Mouse (Mus musculus): Measurements from ENCODE around the gene Bptf.
"Not testable (repeated sequence)": the region's sequence is repeated elsewhere in the genome, so short reads cannot be mapped to it uniquely, and the experiment has no call there.

Bptf gene

DNA sequence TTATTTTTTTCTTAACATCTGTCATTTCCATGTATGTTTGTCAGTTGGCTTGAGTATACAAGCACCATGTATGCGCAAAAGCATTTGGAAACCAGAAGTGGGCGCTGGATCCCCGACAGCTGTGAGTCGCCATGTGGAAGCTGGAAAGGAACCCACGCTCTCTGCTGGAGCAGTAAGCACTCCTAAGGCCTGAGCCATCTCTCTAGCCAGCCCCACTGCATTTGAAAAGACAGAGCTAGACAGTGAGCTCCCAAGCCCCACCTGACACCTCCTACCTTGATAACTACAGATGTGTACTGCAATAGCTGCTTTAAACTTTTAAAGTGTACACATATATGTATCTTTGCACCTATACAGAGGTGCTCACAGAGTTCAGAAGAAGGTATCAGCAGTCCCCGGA, 74.5 kb downstream of the Bptf start:
- no peak for DNase-seq (ENCODE audit: low read depth, low spot score)

DNA sequence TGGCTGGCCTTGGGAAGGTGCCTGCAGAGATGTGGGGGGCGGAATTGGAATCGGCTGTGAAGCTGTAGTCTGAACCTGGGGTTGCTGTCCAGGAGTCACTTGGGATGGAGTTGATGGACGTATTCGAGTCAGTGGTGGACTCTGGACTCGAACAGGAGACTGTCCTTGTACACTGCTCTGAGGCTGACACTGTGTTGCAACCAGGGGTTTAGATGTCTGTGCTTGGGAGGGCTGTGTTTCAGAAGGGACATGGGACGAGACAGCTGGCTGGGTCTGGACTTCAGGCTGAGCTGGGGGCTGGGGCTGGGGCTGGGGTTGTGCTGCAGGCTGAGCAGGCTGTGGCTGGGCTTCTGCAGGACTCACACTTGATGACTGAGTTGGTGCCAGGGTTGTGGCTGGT, 77.1 kb downstream of the Bptf start:
- DNase-seq (ENCODE audit: low read depth, low spot score) = no peak

DNA sequence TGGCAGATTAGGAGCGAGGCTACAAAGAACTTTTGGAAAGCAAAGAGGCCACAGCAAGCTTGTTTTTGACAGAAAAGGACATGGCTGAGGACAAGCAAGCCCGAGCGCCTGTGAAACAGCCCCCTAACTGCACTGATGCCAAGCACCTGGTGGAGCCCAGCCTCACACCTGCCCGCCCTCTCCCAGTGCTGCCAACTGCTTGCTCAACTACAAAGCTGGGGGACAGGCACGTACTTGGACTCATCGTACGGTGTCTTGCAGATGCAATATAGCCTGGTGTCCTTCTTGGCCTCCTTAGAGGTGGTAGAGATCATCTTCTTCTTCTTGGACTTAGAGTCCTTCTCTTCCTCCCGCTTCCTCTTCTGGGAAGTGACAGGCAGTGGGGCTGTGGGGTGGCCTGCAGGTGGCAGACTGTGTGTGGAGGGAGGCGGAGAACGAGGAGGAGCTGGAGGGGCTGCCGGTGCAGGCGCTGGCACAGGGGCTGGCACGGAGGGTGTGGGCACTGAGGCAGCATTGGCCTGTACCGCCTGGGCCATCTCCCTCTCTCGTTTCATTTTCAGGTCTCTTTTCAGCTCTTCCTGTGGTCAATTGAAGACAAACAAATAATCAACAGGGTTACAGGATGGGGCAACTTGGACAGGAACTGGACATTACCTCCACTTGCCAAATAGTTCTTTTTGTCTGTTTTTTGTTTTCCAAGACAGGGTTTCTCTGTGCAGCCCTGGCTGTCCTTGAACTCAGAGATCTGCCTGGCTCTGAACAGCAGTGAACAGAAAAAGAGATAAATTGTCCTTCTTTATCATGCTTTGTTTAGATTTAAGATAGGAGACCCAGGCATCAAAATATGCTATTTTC, 84.9 kb downstream of the Bptf start:
- no peak for DNase-seq (ENCODE audit: low read depth, low spot score)

DNA sequence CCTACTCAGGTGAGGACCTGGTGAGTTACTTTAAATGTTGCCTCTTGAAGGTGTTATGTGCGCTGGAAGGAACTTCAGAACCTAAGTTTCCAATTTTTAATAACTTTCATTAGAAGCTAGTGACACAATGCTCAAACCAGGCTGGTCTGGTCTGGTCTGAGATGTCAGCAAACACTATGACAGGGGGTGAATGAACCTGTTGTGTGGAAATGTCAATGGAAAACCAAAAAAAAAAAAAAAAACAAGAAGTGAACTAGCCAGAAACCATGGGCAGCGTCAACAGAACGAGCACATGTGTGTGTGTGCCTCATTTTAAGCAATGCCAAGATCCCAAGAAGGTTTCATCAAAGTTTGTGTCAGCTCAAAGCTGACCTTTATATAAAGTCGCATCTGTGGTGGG, 86.4 kb downstream of the Bptf start:
- no peak for DNase-seq (ENCODE audit: low read depth, low spot score)

DNA sequence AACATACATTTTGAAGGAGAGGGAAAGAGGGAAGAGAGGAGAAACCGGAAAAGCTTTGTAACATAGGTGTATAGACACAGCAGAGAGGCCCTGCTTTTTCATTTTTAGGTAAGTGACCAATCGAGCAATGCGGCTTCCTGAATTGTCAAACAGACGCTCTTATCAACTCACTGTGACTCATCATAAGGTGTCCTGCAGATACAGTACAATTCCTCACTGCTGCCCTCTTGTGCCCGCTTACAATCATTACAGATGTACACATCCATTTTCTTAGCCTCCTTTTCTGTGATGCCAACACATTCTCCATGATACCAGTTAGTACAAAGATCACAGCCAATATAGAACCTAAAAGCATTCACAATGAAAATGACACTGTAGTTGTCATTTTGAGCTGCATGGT, 87.6 kb downstream of the Bptf start:
- DNase-seq (ENCODE audit: low read depth, low spot score) = peak; percentile 62

DNA sequence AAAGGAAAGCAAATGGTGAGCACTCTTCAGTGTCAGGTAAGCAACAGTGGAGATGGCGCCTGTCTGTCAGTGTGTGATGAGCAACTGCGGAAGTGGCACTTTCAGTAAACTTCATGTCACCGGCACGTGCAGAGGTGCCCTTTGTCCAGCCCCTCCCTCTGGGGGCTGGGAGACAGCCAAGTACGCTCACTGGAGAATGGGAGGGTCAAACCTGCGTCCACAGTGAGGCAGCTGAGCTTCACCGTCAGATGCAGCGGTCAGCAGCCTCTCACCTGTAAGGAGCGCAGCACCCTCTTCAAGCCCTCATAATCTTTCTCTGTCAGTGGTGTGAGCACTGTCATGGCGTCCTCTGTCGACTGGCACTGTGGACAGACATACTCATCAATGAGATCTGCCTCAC, 88.6 kb downstream of the Bptf start:
- DNase-seq (ENCODE audit: low read depth, low spot score) = no peak

DNA sequence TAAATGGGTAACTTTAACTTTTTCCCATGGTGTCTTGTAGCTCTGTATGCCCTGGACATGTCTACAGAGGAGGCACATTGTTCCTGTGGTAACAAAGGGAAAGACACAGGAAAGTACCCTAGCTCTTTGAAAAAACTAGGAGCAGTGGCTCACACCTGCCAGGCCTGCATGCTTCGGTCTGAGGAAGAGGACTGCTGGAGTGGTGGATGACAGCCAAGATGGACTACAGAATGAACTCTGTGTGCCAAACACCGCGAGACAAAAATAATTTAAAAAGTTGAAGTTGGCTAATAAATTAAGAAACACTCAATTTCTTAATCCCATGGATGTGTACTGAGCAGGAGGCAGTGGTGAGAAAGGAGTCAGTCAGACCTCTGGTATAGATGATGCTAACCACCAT, 90.5 kb downstream of the Bptf start:
- DNase-seq (ENCODE audit: low read depth, low spot score) = no peak

DNA sequence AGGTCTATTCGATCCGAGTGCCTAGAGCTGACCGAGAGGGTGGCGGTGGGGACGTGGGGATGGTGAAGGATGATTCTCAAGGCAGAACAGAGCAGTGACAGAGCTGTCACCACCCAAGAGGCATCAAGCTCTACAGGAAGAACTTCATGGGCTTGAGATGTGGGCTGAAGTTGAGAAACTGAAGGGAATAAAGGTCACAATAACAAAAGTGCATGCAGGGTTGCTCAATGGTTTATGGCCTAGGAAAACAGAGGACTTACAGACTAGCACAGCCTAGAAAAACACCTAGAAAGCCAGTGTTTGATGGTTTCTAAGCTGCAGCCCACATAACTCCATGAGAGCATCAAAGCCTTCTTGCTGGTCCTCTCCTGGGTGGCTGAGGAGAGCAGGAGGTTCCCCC, 92.5 kb downstream of the Bptf start:
- no peak for DNase-seq (ENCODE audit: low read depth, low spot score)

DNA sequence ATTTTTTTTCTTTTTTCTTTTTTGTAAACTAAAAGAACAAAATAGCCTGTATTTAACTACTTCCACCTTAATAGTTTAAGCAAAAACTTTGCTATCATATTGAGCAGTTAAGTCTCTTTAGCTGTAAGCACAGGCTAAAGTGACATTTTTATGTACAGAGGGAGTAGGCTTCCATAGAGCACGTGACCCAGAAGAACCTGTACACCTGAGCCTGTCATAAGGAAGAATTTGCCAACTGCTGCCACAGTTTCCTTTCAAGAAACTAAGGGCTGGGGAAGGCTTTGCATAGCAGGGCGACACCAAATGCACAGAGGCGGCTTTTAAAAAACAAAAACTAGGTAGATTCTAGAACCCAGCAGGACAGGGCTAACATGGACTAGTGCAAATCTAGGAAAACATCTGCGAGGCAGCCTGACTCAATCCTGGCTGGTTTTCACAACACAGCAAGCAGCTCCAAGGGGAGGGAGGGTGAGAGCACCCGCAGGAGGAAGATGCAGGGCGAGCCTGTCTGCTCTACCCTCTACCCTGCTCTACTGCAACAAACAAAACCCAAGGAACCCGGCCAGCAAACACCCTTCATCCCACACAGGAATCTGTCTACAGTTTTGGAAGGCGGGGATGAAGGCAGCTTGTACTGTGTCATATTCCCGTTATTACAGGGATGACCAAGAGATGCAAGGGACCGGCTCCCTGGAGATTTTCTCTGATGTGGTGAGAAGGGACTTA, 97.7 kb downstream of the Bptf start:
- no peak for DNase-seq (ENCODE audit: low read depth, low spot score)

DNA sequence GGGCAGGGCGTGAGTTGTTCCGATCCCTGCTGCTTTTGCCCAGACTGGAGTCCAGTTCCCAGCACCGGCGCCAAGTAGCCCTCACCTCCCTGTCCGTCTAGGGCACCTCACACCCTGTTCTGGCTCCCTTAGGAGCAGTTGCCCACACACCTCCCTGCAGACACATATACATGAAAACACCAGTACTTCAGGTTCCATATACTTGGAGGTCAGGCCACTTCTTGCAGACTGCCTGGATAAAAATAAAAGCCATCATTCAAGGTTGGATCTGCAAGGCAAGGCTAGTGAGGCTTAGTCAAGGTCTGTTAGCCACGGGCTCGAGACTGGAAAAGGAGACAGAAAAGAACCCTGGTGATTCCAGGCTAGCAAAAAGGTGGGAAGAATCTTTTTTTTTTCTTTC, 100.3 kb downstream of the Bptf start:
- no peak for DNase-seq (ENCODE audit: low read depth, low spot score)

DNA sequence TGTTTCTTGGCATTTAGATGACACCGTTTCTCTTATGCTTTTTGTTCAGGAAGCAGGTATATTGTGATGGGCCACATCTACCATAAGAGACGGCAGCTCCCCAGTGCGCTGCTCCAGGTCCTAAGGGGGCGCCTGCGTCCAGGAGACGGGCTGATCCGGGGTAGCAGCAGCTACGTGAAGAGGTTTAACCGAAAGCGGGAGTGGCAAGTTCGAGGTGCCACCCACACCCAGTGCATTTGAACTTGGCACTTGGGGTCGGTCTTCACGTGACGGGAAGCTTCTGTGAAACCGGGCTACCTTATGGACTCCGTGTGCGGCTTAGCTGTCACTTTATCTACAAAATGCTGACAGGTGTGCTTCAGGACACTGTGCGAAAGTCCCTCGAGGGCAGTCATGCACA, 102.4 kb downstream of the Bptf start:
- DNase-seq (ENCODE audit: low read depth, low spot score) = no peak

DNA sequence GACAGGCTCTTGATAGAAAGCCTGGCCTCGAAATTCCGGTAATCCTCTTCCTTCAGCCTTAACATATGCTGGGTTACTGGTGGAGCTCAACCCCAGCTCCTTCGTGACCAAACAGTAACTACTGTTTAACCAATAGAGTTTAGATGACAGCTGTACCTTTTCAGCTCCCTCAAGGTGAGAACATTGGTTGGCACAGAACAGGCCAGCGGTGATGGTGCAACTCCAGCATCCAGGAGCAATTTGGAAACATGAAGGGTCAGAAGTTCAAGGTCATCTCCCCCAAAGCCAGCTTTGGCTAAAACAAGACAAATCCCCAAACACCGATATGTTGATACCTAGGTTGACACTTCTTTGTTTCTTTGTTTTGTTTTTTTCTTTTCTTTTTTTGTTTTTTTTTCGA, 103.2 kb downstream of the Bptf start:
- no peak for DNase-seq (ENCODE audit: low read depth, low spot score)

DNA sequence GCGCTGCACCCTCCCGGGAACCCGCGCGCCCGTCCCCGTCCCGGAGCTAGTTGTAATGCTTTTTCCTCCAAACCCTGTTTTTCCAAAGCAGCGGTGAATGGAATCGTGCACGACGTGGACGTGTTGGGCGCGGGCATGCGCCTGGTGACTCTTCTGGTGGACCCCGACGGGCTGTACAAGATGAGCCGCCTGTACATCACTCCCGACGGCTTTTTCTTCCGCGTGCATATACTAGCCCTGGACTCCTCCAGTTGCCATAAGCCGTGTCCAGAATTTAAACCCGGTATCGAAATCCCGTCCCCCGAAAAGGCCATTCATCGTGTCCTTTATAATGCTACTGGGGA, 103.7 kb downstream of the Bptf start:
- no peak for DNase-seq (ENCODE audit: low read depth, low spot score)

DNA sequence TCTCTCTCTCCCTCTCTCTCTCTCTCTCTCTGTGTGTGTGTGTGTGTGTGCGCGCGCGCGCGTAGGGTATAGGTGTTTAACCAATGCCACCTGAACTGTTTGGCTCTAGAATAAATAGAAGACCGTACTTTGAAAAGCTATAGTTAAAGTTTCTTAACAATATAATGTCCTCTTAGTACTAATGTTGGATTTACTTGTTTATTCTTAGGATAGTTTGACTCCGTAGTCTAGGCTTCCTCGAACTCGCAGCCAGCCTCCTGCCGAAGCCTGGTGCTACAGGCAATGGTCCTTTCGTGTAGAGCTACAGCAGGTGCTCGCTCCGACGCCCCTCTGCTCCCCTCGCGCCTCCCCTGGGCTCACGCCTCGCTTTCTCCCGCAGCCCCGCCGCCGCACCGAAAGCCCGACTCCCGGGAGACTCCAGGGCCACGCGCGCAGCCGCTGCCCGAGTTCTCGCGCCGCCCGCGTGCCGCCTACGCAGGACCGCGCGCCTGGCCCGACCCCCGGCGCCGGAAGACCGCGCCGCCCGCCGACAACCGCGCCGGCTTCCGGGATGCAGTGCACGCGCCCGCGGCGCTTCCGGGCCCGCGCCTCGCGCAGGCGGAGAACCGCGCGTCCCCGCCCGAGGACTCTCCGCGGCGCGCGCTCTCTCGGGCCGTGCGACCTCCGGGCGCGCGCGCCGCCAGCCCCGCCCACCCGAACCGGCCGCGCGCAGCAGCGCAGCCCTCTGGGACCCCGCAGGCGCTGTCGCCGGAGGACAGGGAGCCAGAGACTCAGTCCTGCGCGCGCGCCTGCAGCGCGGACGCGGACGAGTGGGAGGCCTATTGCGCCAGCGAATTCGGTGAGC, 104.3 kb downstream of the Bptf start:
- DNase-seq (ENCODE audit: low read depth, low spot score) = peak; percentile 76

DNA sequence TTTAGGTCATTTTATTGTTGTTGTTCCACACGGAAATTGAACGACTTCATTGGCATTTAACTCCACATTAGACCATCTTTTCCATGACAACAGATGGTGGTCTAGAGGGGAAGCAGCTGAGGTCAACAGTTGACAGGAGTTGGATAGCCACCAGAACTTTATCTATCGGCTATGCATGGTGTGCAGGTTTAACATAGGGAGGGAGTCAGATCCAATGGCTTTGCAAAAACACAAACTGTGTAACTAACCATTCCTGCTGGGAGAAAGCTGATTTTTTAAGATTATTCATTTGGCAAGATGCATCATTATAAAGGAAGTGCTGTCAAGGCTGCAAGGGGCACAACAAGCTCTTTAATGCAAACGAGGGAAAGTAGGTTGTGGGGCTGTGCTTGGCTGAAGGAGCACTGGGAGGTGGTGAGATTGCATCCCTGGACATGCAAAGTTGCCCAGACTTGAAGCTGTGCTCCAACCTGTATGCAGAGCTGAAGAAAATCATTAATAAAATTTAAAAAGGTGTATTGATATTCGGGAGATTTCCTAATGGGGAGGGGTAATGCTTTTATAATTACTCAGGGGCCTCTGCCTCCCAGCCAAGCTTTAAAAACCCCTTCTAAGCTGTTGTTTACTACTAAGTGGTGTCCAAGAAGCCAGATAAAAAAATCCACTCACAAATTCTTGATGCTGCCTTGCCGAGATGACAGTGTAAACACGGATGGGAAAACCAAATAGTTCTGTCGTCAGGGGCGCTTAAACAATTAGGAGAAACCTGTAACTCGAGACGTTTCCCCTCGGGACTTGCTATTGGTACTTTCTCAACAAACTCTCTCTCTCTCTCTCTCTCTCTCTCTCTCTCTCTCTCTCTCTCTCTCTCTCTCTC, 105.1 kb downstream of the Bptf start:
- no peak for DNase-seq (ENCODE audit: low read depth, low spot score)

DNA sequence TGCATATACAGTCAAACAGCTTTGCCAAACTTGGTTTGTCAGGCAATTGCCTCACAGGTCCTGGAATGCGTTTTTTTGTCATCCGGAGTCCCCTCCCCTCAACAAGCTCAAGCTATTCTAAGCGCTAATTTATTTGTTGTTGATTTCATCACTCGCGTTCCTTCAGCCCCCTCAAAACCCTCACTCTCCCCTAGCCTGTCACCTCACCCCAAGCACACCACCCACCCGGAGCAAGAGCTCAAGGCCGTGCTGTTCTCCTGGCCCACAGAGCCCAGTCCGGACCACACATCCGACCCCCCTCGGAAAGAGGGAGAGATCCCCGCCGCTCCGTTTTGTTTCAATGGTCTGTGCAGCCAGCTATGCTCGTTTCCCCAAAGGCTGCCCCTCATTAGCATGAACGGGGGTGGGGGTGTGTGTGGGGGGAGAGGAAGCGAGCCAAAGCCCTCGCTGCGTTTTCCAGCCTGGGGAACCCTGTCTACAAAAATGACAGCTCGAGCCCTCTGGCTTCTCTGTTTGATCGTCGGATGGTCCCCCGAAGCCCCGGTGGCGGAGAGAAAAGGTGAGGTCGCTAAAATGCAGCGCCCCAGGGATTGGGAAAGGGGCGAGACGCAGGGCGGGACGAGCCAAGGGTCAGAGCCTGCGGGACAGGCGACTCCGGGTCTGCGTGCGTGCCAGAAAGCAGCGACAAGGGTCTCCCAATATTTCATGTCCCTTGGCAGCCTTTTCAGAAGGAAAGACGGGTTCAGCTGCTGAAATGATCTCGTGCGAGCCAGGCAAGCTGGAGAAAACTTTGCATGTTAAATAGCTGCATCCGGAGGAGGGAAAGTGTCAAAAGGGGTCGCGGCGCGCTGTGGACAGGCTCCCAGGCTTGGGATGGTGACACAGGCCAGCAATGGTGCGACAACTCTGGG, 106.3 kb downstream of the Bptf start, which contains the start of gene 1810010H24Rik:
1810010H24Rik (plus strand) TSS at position 271 of the 911 bp plus-strand sequence.
- DNase-seq (ENCODE audit: low read depth, low spot score) = no peak

DNA sequence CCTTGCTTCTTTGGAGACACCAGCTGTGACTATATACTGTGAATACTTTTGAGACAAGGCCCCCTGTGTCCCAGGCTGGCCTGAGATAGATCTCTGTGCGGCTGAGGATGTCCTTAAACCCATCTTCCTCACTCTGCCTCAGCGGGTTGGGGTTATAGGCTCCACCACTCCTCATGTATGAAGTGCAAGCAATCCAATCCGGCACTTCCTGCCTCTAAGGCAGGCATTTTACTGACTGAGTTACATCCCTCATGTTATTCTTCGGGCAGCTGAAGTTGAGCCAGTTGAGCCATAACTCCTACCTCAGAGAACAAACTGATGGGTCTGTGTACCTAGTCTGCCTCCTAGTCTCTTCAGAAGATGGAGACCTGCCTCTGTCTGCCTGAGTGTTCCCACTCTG, 107.5 kb downstream of the Bptf start:
- no peak for DNase-seq (ENCODE audit: low read depth, low spot score)

DNA sequence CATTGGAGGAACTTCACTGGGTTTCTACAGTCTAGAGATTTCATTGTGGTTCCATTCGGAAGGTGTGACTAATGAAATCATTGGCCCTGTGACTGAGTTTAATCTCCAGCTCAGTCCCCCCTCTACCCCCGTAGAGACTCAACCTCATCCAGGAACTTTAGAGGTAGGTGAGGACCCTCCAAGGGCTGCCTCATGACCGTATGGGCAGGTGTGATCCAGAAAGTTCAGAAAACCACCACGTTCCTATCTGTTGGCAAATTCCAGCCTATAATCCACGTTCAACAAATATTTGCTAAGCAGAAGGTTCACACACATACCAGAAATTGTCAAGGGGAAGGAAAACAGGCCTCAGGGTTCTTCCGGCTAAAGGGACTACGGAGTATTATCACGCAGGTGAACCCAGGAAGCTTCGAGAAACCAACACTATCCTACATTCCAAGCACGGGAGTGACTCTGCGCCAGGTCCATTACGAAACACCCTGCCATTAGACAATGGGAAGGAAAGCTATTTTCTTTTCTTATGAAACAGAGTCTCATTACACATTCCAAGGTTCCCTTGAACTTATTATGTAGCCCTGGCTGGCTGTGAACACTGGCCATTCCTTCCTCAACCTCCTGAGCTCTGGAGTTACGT, 109.8 kb downstream of the Bptf start:
- DNase-seq (ENCODE audit: low read depth, low spot score) = no peak

DNA sequence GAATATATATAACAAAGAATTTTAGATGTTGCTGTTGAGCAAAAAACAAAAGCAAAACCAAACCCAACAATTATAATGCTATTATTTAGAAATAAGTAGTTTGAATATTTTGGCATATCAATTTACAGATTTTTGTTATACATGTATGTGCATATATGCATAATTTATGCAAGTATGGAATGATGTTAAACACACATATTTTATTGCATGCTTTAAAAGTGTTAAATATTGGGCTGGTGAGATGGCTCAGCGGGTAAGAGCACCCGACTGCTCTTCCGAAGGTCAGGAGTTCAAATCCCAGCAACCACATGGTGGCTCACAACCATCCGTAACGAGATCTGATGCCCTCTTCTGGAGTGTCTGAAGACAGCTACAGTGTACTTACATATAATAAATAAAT, 112.2 kb downstream of the Bptf start:
- not testable (repeated sequence) for DNase-seq (ENCODE audit: low read depth, low spot score)

DNA sequence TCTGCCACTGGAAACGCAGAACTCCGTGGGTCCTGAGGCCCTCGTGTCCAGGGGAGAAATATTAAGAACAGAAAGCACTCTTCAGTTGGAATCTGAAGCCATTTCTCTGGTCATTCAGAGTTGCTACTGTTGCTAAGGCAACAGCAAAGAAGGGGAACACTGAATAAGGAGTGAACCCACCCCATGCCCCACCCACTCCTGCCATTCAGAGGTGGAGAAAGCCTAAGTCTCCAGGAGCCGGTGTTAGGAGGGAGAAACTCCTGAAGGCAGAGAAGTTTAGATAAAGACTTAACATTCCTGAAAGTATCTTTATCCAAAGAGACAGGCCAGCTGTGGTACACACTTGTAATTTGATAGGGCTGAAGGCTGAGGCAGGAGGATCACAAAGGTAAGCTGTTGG, 112.6 kb downstream of the Bptf start:
- DNase-seq (ENCODE audit: low read depth, low spot score) = no peak
